Mouse (Mus musculus): ENCODE measurements around the gene Plk3. TPM values are rescaled to one million over a fixed set of nuclear protein-coding genes. Genes with fewer than 3 reads are reported as not detected.
"Not testable (repeated sequence)": the region's sequence is repeated elsewhere in the genome, so short reads cannot be mapped to it uniquely, and the experiment has no call there.

Gene Plk3
- total RNA-seq (2014; rRNA removed) (10.2 and 16.9 TPM in 2 replicates), polyA plus RNA-seq (2015; fragmentation: Nextera tagmentation; extraction: Ambion mirVana) (14.4 and 18.2 TPM in 2 replicates)

GRCm38 (mm10) chr4:117133817-117134600, at the start of gene Plk3:
Gene Plk3, minus strand, starts transcription at chr4:117133963.
- peak; percentile 40; the same call in 1 of the 2 replicates for TF ChIP-seq CTCF (IDR thresholded peaks at IDR 0.05; ENCODE audit: low read depth)
- WGBS: 1% methylated on average over 36 of the region's 48 CpGs
- peak within 1 kb of the TSS; percentile 74 for H3K9ac ChIP-seq
- peak; percentile 93 for ATAC-seq
- H3K4me2 ChIP-seq (ENCODE audit: low read depth): peak within 1 kb of the TSS; percentile 90
- peaks cover 13% of the 10 kb centered on the region; the same call in 1 of the 2 replicates for H3K36me3 ChIP-seq (ENCODE audit: insufficient read depth)
- H3K9me3 ChIP-seq (ENCODE audit: low read length): no peaks in the 10 kb centered on the region
- H3K4me1 ChIP-seq (ENCODE audit: insufficient read depth): peaks cover 5% of the 10 kb centered on the region; the same call in 1 of the 2 replicates
- H3K27ac ChIP-seq (ENCODE audit: low read depth, low read length): peak within 1 kb of the TSS; percentile 78
- peak within 1 kb of the TSS; percentile 81 for H3K4me3 ChIP-seq (ENCODE audit: low read depth, low read length)
- no peaks in the 10 kb centered on the region for H3K27me3 ChIP-seq (ENCODE audit: insufficient read depth, low read length)
- peak; percentile 98 for DNase-seq

- ATAC-seq: peak; percentile 42
- H3K9me3 ChIP-seq (ENCODE audit: low read length); H3K27me3 ChIP-seq (ENCODE audit: insufficient read depth, low read length); H3K4me1 ChIP-seq (ENCODE audit: insufficient read depth); H3K36me3 ChIP-seq (ENCODE audit: insufficient read depth); DNase-seq: not testable (repeated sequence)
- Histone ChIP-seq H3K4me2 (ENCODE audit: low read depth) (peak overlapping the region; percentile 81), H3K27ac (ENCODE audit: low read depth, low read length) (peak overlapping the region; percentile 74; the same call in 1 of the 2 replicates), H3K9ac (peak overlapping the region; percentile 57), H3K4me3 (ENCODE audit: low read depth, low read length) (peak overlapping the region; percentile 41)
- WGBS: 14% methylated on average over 9 of the region's 9 CpGs
Observed at GRCm38 (mm10) chr4:117182759-117183096, 49.0 kb upstream of the Plk3 start.

- peak within 1 kb of the TSS; percentile 57 for H3K9ac ChIP-seq
- WGBS: under 1% methylated on average over 42 of the region's 42 CpGs
- TF ChIP-seq CTCF (IDR thresholded peaks at IDR 0.05; ENCODE audit: low read depth): no peak
- H3K4me2 ChIP-seq (ENCODE audit: low read depth): peak within 1 kb of the TSS; percentile 81
- no peaks in the 10 kb centered on the region; the same call in 1 of the 2 replicates for H3K4me1 ChIP-seq (ENCODE audit: insufficient read depth)
- no peaks in the 10 kb centered on the region for H3K9me3 ChIP-seq (ENCODE audit: low read length)
- no peaks in the 10 kb centered on the region for H3K27me3 ChIP-seq (ENCODE audit: insufficient read depth, low read length)
- ATAC-seq (peak; percentile 100), DNase-seq (peak; percentile 97)
- H3K27ac ChIP-seq (ENCODE audit: low read depth, low read length): peak within 1 kb of the TSS; percentile 74; the same call in 1 of the 2 replicates
- peak within 1 kb of the TSS; percentile 41 for H3K4me3 ChIP-seq (ENCODE audit: low read depth, low read length)
- no peaks in the 10 kb centered on the region for H3K36me3 ChIP-seq (ENCODE audit: insufficient read depth)
Observed at GRCm38 (mm10) chr4:117181863-117182758, 48.3 kb upstream of the Plk3 start, which contains the start of gene Kif2c. Gene Kif2c, minus strand, starts transcription at chr4:117182639.

GRCm38 (mm10) chr4:117169936-117170335, 36.2 kb upstream of the Plk3 start:
- H3K27me3 ChIP-seq (ENCODE audit: insufficient read depth, low read length): no peaks in the 10 kb centered on the region
- no peak for DNase-seq
- no peak overlapping the region for H3K9ac ChIP-seq
- H3K4me1 ChIP-seq (ENCODE audit: insufficient read depth): no peaks in the 10 kb centered on the region
- 90% methylated on average over 5 of the region's 5 CpGs for WGBS
- no peak overlapping the region for H3K4me3 ChIP-seq (ENCODE audit: low read depth, low read length)
- H3K9me3 ChIP-seq (ENCODE audit: low read length): no peaks in the 10 kb centered on the region
- H3K27ac ChIP-seq (ENCODE audit: low read depth, low read length): no peak overlapping the region
- no peak for ATAC-seq
- TF ChIP-seq CTCF (IDR thresholded peaks at IDR 0.05; ENCODE audit: low read depth): no peak
- H3K4me2 ChIP-seq (ENCODE audit: low read depth): no peak overlapping the region
- H3K36me3 ChIP-seq (ENCODE audit: insufficient read depth): peaks cover 9% of the 10 kb centered on the region; the same call in 1 of the 2 replicates

DNA sequence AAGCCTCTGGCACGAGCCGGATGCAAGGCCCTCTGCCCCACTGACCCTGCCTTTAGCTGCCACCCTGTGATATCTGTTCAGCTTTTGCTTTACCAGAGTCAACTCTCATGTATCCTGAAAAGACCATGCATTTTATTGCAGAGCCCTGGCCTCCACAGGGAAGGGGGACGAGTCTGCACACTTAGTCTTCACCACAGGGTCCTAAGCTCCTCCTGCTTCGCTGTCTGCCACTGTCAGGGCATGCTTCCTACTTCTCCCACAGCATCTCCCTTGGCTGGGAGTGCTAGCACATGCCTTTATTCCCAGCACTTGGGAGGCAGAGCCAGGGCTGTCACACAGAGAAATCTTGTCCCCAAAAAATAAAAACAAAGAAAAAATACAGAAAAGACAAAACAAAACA, 27.4 kb upstream of the Plk3 start:
- Histone ChIP-seq H3K4me1 (ENCODE audit: insufficient read depth) (no peaks in the 10 kb centered on the region), H3K36me3 (ENCODE audit: insufficient read depth) (no peaks in the 10 kb centered on the region; the same call in 1 of the 2 replicates), H3K9ac (no peak overlapping the region), H3K9me3 (ENCODE audit: low read length) (no peaks in the 10 kb centered on the region), H3K27me3 (ENCODE audit: insufficient read depth, low read length) (no peaks in the 10 kb centered on the region), H3K27ac (ENCODE audit: low read depth, low read length) (no peak overlapping the region), H3K4me2 (ENCODE audit: low read depth) (no peak overlapping the region), H3K4me3 (ENCODE audit: low read depth, low read length) (no peak overlapping the region)
- DNase-seq: peak; percentile 48
- 71% methylated on average over 4 of the region's 4 CpGs for WGBS
- peak; percentile 90 for ATAC-seq
- no peak for TF ChIP-seq CTCF (IDR thresholded peaks at IDR 0.05; ENCODE audit: low read depth)

DNA sequence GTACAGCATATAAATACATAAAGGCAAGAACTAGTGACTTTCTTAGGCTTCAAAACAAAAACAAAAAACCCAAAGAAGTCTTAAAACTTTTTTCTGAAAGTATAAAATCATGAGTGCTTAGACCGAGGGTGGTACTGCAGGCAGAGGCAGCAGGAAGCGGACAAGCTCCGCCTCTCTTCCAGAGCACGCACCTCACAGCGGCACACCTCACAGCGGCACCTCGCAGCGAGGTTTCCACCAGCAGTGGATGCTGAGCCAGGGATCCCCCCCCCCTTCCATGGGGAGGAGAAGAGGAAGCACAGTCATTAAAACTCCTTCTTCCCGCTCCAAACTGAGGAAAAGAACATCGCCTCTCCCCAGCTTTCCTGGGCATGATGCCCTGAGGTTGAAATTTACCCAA, 25.9 kb upstream of the Plk3 start:
- 81% methylated on average over 10 of the region's 10 CpGs for WGBS
- no peak overlapping the region for H3K4me2 ChIP-seq (ENCODE audit: low read depth)
- H3K4me1 ChIP-seq (ENCODE audit: insufficient read depth): no peaks in the 10 kb centered on the region
- H3K9me3 ChIP-seq (ENCODE audit: low read length): no peaks in the 10 kb centered on the region
- ATAC-seq (no peak), DNase-seq (no peak)
- H3K27me3 ChIP-seq (ENCODE audit: insufficient read depth, low read length): no peaks in the 10 kb centered on the region
- H3K4me3 ChIP-seq (ENCODE audit: low read depth, low read length): no peak overlapping the region
- no peak overlapping the region for H3K27ac ChIP-seq (ENCODE audit: low read depth, low read length)
- H3K36me3 ChIP-seq (ENCODE audit: insufficient read depth): no peaks in the 10 kb centered on the region; the same call in 1 of the 2 replicates
- TF ChIP-seq CTCF (IDR thresholded peaks at IDR 0.05; ENCODE audit: low read depth): no peak
- H3K9ac ChIP-seq: no peak overlapping the region

All from forebrain, postnatal 0 days (tissue).